Mouse (Mus musculus) left cerebral cortex, adult 18-20 months (tissue): ENCODE data around the gene Cenpn. TPM values are rescaled to one million over a fixed set of nuclear protein-coding genes. Genes with fewer than 3 reads are reported as not detected.

ENCODE experiments used
- DNase-seq, 2 experiments: peaks; one replicate each; pipeline ENCODE4 v3.0.0; 2021 to 2022; ENCODE audit warnings: low spot score in 2 of 2, mixed read lengths in 1 of 2
- total RNA-seq, 2 experiments: library from RNA; stranded (reverse); gene quantifications; 2 replicates each; pipeline ENCODE4 v1.2.3; 2021

Gene Cenpn
- total RNA-seq, 2 experiments from 2014 or later = 1.0 to 2.0 TPM

DNA sequence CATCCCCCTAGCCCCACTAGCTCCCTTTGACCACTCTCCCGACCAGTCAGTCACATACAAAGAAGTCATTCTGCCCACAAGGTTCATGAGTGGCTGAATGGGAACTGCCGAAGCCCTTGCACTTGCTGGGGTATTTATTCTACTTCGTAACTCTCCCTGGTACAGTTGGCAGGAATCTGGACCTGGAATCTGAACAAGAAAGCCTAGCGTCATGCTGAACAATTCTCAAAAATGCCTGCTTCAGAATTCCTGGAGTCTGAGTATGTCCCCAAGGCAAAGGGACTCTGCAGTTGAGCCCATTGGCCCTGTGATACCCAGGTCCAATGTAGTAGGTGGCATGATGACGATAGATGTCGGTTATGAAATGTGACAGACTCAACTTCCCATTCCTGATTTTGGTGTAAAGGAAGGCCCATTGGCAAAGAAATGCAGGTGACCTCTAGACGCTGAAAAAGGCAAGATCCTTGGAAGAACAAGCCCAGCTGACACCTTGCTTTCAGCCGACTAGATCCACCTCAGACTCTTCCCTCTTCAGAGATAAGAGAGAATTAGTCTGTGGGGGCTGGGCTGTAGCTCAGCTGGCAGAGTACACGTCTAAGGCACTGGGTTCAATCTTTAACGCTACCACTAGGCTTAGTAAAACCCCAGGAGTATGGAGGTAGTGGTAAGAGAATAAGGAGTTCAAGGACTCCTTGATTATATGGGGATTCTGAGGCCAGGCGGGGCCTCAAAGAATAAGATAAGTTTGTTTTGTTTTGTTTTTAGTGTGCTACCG is 20.9 kb downstream of the Cenpn start:
- DNase-seq = no peak

DNA sequence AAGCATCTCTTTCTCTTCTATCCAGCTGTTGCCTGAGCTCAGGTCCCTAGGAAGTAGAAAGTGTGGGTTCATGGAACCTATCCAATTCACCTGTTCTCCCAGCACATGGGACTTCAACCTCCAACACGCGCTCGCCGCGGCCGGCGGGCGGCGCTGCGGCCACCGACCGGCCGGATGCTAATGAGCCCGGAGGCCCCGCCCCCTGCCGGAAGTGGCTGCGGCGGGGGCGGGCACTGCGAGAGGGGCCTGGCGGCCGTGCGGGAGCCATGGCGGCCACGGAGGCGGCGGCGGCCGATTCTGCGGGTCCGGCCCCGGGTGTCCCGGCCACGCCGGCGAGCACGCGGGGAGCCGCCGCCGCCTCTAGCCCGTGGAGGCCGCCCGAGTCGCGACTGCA is 21.6 kb downstream of the Cenpn start, which contains the start of gene Atmin:
Atmin (plus strand) TSS at position 233 of the 394 bp plus-strand sequence.
- DNase-seq = peak; percentile 81 to 89

DNA sequence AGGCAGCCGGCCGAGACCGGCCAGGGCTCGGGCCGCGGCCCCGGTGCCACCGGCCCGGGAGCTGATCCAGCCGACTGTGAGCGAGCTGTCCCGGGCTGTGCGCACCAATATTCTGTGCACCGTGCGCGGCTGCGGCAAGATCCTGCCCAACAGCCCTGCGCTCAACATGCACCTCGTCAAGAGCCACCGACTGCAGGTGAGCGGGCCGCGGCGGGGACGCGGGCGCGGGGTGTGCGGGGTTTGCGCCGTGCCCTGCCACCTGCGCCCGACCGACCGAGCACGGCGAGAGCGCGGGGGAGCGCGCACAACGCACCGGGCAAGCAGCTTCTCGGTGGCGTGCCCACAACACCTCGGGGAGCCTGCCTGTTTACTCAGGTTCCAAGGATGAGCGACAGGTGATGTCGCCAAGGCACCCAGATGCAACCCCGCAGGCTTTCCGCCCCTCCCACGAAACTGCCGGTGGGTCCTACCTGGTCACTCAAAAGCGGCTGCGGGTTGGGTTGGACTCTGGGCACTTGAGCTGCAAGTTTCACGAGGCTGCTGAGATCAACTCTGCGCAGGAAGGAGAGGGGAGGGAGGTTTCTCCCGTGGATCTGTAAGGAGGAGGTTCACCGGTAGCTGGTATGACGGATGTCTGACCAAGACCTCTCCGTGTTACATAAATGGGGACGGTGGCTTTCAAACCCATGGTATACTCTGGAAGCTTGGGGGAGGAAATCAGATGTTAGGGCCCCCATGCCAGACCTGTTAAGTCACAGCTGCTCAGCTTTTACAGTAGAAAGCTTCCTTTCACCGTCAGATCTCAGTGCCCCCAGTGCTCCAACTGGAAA is 22.2 kb downstream of the Cenpn start:
- DNase-seq = peak; percentile 35 to 47

DNA sequence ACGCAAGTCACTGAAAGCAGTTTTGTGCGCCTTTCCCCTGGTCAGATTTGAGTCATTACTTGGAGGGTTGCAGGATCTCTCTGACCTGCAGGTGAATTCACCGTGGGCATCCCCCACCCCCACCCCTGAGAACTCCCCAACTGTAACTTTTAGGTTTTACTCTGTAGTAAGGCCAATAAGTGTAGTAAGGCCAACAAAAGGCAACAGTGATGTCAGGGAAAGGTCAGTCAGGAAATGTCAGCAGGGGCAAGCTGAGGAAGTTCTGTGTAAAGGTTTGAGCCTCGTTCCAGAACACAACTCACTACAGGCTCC is 22.8 kb downstream of the Cenpn start:
- no peak for DNase-seq

DNA sequence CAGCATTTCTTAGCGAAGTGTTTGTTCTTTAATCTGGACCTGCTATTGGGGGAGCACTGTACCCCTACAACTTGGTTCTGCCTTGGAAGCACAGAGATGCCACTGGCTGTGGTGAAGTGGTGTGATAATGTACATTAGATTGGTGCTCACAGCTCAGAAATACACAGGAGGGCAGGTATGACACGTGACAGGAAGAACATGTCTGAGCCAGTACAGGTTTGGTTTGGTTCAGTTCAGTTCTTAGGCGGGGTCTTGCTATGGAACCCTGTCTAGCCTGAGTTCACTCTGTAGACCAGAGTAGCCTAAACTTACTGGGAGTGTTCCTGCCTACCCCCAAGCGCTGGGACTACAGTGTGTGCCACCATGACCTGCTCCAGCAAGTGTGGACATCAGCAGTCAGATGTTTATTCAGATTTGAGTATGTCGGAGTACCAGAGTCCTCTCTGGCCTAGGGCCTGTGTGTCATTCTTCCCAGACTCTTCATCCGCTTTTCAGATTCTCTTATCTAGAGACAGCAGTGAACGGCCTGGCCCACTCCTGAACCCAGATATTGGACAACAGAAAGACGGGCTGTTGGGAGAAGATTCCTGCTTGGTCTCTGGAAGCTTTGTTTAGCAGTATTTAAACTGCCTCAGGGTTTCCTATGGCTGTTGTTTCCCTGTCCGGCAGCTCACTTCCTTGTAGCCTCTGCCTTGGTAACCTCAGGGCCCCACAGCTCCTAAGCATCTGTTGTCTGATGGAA is 23.8 kb downstream of the Cenpn start:
- DNase-seq = no peak

DNA sequence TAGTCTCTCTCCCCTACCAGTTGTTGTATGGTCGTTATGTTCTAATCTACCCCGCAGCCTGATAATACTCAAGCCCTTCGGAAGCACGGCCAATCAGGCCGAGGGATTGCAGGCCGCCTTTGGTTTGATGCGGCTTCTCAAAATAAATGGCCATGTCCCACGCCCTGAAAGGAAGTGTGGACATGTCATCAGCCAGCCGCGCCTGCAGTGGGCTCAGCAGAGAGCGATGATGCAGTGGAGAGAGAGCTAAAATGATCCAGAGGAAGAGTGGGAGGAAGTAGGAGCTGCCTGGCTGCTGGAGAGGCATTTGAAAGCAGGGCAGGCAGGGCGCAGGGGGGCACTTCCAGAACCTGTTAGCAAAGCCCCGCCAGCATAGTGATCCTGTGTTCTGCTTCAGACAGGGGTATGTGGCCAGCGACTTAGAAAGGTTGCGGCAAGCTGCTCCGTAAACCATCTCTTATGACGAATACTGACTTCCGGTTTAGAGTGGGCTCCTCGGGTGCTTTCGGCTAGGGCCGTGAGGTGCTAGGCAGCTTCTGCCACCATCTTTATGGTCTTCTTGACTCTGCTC is 24.8 kb downstream of the Cenpn start:
- DNase-seq = peak; percentile 59 to 76

DNA sequence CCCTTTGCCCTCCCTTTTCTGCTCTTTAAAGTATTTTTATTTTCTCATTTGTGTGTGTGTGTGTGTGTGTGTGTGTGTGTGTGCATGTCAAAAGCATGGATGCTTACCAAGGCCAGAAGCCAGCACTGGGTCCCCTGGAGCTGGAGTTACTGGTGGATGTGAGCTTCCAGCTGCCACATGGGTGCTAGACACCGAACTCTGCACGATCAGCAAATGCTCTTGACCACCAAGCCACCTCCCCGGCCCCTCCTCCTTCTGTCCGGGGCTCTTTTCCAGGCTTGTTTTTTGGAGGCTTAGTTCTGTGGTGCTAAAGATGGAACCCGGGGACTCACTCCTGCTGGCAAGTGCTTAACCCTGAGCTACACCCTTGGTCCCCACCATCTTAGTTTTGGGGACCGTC is 25.3 kb downstream of the Cenpn start:
- DNase-seq = no peak

DNA sequence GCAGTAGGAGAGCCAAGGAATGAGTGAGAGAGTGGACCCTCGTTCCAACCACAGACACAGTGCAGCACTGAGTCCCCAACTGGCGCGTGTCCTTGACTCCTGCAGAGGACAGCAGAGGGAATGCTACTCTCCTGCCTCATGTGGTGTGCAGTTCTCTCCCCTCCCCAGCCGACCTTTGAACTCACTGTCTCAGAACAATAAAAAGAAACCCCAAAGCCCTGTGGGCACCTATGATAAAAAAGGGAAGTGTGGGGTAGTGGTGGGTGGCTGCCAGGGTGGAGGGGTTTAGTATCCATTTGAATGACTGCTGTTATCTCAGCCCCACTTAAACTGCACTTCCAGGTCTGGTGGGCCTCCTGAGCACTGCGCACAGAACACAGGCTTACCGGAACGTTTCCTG is 26.1 kb downstream of the Cenpn start:
- DNase-seq = no peak

DNA sequence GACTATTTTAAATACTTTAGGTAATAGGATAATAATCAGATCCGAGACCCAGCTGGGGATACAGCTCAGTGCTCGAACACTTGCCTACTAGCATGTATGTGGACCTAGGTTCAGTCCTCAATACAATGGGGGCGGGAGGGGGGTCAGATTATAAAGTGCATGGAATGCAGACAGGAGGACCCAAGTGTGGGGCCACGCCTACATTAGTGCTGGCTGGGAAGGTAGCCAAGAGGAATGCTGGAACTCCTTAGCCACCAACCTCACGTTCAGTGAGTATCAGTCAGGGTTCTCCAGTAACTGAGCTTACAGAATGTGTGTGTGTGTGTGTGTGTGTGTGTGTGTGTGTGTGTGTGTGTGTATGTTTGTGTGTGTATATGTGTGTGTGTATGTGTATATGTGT is 29.8 kb downstream of the Cenpn start:
- no peak for DNase-seq

DNA sequence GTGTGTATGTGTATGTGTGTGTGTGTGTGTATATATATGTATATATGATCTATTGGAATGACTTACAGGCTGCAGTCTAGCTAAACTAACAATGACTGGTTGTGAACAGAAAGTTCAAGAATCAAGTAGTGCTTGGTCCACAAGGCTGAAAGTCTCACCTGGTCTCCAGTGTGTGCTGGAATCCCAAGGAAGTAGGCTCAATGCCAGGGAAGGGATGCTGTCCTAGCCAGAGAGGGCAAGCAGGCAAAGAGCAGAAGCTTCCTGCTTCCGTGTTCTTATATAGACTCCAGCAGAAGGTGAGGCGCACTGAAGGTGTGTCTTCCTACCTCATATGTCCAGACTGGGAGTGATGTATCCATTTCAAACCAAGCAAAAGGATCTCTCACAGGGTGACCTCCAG is 30.2 kb downstream of the Cenpn start:
- DNase-seq = no peak

DNA sequence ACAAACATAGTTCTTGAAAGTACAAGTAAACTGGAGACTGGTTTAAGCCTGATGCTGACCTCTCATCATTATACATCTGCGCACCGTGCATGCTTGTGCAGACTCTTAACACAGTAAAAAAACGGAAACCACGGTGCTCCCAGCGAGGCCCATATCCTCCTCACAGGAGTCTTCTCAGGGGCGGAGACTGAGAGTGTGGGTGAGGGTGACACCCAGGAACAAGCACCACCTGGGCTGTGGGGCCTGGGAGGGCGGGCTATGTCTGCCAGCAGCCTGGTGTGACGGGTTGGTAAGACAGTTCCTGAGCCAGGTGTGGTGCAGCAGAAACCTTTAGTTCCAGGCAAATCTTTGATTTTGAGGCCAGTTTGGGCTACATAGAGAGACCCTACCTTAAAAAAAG is 30.9 kb downstream of the Cenpn start:
- DNase-seq = no peak

DNA sequence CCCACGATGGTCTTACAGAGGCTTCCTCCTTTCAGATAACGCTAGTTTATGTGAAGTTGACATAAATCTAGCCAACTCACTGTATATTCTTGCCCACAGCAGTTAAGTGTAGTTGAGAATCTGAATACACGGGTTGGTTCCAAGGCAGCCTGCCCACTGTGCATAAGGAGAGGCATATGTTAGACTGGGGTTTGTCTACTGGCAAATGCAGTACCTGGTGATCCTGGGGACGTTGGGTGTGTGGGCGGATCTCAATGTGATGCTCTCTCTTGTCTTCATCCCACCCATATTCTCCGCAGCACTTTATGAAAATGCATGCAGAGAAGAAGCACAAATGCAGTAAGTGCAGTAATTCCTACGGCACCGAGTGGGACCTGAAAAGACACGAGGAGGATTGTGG is 32.9 kb downstream of the Cenpn start:
- DNase-seq = peak; percentile 86 to 90

DNA sequence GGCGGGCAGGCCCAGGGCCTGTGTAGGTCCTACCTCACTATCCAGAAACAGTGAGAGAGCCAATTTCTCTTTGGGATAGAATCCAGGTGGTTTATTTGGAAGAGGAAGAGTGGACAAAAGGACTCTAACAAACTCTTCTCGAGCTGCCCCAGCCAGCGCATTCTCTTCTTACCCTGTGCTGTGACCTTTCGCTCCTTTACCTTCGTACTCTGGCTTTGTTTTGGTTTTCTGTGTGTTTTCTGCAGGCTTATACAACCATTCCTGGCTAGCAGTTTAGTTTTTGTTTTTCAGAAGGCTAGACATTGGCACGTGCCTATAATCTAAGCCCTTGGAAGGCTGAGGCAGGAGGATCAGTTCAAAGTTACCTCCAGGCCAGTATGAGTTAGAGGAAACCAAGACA is 48.0 kb downstream of the Cenpn start:
- no peak for DNase-seq

DNA sequence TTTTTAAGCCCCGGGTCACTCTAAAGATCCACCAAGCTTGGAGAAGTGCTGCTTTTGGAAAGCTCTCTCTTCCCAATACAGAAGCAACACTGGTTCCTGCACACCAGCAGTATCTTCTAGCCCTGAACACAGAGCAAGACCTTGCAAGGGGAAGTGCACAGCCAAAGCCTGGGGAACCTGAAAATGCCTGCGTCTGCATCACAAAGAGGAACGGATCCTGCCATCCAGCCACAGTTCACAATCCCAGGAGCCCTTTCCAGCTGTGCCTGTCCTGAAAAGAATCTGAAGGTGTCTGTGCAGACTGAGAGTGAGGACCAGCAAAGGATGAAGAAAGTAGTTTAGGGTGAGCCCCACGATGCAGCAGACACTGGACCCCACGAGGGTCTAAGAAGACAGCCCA is 53.5 kb downstream of the Cenpn start:
- DNase-seq = no peak

DNA sequence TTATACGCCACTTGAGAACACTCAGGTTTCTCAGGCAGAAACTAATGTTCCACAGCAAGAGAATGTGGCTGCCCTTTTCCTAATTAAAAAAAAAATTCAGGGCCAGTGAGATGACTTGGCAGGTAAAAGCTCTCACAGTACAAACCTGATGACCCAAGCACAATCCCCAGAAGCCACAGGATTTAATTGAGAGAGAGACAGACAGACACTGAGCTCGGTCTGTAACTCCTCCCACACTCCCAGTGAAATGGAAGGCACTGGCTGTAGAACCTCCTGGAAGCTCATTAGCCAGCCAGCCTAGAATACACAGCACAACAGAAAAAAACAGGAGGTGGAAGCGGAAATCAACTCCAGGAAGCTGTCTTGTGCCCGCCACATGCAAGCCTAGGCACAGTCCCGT is 54.1 kb downstream of the Cenpn start:
- DNase-seq = no peak

DNA sequence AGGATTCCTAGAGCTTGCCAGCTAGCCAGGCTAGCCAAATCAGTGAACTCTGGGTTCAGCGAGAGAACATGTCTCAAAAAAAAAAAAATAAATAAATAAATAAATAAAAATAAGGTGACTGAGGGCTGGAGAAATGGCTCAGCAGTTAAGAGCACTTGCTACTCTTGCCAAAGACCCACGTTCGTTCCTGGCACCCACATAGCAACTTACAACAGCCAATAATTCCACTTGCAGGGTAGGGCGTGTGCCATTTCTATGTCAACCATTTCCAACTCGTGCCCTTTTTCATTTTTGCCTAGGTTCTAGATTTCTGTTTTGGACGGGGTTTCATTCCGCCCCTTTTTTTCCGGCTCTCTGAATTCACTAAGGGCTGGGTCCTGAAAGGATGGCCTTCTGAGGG is 56.5 kb downstream of the Cenpn start:
- no peak for DNase-seq

DNA sequence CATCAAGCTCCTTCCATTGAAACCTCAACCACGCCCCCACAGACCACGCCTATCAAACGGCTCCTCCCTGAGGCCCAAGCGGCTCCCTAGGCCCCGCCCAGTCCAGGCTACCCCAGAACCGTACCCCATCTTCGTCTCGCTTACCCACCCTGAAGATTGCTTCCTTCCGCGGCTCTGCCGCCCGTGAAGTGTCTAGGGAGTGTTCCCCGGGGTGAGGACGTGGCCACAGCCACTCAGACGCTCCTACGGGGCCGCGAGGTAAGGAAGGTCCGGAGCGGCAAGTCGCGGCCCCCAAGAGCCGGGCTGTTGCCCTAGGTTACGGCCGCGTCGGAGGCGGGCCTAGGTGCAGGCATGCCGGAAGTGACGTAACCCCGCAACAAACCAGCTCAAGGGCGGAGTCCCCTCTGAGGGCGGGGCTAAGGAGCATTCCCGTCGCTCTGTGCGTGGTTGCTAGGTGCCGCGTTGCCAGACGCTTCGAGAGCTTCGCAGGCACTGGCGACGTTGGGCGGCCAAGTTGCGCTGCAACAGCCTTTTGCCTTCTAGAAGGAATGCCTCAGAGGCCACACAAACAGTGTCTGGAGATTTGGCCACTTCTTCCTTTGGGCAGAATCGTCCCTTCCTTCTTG is 57.2 kb downstream of the Cenpn start, which contains the start of gene 1700030J22Rik:
1700030J22Rik (minus strand) TSS at position 329 of the 626 bp plus-strand sequence.
- peak; percentile 97 to 98 for DNase-seq

DNA sequence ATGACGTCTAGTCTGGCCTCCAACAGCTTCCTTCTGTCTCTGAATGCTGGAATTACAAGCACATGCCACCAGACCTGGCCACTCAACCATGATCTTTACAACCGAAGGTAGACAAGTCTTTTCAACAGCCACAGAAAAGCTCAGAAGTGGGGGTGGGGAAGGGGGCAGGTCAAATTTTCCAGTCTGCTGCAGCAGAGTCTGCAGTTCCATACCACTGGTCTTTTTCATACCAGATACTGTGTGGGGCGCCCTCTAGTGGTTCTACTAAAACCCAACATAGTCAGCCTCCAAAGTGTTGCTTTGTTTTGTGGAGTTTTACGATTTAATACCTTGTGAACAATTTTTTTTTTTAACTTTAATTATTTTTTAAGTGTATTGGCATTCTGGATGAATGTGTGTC is 58.6 kb downstream of the Cenpn start:
- peak; percentile 58 to 78 for DNase-seq

DNA sequence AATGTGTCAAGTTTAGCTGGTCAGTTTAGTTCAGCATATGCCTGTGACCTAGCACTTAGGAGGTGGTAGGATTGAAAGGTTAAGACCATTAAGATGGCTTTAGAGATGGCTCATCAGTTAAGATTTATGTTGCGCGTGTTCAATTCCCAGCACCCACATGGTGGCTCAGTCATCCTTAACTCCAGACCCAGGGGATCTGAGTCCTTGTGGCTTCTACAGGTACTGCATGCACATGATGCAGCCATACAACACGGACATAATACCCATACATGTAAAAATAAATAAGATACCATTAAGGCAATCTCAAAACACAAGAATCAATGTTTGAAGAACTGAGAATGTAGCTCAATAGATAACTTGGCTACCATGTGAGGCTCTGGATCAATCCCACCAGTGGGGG is 68.3 kb downstream of the Cenpn start:
- DNase-seq = no peak
